Mouse (Mus musculus): ENCODE data around the gene Gba2.

The Gba2 gene

DNA sequence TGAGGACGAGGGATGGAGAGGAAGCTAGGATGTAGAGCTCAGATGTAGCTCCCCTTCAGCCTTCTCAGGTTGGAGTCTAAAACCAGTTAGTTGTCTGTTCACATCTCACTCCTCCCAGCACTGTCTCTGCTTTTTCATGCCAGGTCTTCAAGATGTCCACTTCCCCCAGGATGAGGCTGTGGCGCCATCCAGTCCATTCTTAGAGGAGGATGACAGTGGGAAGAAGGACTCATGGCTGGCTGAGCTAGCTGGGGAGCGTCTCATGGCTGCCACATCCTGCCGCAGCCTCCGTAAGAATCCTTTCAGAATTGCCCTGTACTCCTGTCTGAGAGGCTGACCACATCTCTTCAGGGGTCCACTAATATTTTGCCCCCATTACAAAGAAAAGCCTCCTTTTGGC, 2.0 kb upstream of the Gba2 start:
- DNase-seq: no peak

DNA sequence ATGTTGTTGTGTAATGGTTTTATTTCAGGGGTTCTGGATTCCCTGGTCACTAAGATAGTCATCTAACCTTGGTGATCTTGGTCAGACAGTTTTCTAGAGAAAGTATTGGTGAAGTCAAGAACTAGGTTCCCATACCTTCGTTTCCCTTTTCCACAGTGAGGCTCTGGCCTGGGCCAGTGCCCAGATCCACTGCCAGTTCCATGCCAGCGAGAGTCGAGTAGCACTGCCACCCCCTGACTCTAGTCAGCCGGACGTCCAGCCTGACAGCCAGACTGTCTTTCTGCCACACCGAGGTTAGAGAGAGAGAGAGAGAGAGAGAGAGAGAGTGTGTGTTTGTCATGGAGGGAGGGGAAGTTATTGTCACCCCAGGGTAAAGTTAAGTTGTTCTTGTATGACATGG, 1.1 kb upstream of the Gba2 start:
- peak; percentile 45 to 54 for DNase-seq

DNA sequence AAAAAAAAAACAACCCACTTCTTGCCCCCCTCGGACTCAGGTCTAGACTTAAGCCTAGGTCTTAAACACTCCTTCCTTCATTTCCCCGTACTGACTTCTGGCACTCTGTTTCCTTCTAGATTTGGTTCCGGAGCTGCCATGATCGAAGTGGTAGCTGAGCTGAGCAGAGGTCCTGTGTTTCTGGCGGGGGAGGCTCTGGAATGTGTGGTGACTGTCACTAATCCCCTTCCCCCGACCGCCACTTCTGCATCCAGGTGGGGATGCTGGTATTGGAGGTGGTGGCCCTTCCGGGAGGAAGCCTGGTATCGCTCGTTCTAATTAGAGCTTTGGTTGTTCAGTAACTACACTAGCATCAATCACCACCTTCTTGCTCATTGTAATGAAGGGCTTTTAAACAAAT, 583 bp upstream of the Gba2 start:
- DNase-seq: peak in 1 of 2 experiments; percentile 38

DNA sequence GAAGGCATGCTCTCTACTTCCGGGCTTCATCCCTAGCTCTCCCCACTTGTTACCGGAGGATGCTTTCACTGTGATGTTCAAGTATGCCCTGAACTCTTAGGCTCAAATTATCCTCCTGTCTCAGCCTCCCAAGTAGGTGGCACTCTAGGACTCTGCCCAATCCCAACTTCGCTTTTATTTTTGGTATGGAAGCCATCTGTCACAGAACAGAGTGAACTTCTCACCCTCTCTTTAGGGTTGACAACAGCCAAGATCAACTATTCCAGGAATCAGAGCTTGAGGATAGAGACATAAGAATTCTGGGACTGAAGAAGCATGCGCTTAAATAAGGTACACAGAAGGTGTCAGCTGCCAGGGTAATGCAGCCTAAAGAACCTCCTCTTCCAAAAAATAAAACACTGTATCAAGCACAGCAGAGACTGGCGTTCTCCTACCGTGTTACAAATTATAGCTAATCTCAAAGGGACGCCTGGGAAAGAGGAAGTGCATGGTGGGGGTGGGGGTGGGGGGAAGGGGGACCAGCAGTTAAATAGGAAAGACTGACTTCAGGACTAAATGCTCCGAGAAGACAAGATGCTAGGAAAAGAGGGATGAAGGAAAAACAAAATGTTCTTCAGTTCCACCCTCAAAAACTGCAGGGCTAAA, 1.3 kb downstream of the Gba2 start:
- no peak for DNase-seq

DNA sequence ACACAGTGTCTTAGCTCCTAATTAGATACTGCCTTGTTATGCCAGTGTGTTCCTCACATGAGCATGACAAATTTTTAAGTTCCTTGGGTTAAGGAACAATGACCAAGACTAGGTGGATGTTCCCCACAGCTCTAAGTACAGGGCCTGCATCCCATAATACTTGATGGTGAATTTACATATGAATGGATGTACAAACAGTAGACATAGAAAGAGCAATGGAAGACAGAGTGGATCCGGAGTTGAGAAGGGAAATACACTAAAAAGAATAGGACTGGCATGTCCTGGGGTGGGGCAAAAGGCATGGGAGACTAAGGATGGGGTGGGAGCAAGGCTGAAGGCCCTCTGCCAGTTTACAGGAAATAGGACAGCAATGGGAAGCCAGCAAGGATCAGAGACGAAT, 3.3 kb downstream of the Gba2 start:
- no peak for DNase-seq

DNA sequence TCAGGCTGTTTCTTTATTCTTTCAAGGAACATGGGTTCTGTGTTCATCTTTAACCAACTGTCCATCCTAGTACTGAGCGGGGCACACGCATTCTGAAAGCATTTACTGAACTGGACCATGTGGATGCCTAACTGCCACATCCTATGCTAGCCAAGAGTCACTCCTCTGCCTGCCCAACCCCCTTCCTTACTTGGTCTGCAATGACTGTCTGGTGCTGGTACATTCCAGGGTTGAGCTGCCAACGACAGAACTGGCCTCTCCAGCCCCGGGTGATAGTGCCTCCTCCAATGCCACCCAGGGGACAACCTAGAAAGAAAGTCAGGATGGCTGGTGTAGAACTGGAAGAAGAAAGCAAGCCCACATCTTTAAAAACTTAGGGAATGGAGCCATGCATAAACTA, 5.1 kb downstream of the Gba2 start:
- no peak for DNase-seq

DNA sequence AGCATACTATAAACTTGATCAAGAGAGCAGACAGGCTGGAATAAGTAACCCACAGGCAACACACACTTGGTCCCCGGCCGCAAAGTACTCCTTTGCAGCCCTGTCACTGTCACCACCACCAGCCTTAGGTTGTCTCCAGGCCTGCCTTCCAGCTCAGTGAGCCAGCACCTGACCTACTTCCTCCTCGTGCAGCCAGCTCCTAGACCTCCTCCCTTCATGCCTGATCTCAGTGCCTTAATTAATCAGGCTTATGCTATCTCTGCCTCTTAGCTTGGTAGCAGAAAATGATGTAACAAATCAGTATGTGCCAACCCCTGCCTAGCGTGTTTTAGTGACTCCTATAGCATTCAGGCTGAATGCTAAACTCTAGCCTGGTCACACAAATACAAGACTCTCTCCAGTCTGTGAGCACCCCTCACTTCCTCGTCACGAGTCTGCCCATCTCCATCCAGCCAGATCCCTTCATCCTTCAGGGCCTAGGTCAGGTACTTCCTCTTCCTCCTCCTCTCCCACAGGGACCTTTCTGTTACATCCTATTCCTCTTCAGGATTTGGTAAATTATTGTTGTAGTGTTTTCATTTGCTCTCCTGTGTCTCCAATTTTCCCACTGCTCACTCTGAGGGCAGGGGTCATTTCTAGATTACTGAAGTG, 7.2 kb downstream of the Gba2 start:
- DNase-seq: no peak

DNA sequence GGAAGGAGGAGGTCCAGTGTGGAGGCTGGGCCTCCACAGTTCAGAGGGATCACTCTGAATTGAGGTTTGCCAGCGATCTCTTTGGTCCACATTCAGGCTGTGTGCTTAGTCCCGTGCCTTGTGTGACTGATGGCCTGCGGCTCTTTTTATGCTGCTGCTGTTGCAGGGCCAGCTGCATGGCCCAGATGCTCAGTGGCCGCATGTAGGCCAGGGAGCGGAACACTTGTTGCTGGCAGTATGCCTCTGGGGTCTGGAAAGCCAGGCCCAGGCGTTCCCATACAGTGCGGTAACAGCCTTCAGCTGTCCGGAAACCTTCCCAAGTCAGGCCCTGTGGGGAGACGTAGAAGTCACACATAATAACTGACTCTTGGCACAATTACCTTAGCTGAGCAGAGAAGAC, 11.5 kb downstream of the Gba2 start:
- no peak for DNase-seq

DNA sequence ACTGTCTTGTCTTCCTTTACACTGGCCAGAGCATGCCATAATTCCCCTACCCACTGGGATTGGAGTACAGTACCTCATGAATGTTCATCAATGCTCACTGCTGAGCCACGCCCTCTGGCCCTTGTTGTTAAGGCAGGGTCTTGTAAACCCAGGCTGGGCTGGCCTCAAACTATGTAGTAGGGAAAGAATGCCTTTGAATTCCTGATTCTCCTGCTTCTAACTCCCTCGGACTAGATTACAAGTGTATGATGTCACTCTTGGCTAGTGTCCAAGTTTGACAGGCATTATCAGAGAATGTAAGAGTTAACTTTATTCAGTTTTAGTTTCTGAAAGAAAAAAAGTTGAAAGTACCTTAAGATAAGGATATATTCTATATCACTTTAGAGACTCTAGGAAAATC, 14.4 kb downstream of the Gba2 start:
- peak in 1 of 2 experiments; percentile 63 for DNase-seq

DNA sequence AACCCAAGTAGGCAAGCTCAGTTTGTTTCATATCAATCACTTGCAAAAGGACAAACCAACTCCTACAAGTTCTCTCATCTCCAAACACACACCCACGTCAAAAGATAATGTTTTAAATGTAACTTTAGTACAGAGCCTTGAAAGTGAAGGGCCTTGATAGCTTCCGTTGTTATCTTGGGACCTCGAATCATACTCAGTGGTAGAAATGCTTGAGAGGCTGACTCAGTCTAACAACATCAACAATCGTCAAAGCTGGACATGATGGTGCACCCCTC, 15.1 kb downstream of the Gba2 start:
- no peak for DNase-seq

DNA sequence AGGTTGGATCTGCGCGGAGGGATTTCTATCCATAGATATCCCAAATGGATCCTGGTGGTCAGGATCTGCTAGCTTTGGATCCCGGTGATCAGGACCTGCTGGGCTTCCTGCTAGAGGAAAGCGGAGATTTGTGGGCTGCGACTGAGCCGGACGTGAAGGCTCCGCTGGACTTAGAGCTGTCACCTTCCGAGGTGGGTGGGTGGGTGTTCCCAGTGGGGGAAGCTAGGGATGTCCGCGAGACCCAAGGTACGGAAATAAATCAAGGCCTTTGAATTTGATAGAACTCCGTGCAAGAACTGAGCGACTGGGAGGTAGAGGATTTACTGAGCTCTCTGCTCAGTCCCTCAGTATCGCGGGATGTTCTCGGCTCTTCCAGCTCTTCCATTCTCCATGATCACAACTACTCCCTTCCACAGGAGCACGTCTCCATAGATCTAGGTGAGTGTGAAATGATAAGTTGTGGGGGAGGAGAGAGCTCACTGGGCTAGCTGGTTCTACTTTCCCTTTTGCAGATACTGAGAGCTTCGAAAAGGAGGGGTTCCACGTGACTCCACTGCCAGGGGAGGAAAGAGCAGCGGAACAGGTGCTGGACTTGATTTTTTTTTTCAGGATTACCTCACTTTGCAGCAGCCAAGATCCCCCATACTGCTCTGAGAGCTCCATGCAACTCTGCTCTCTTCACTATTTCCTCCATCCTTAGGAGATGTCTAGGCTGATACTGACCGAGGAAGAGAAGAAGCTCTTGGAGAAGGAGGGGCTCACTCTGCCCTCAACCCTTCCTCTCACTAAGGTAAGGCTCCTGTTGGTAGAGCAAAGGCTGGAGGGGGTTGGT, 15.7 kb downstream of the Gba2 start:
- DNase-seq: no peak

DNA sequence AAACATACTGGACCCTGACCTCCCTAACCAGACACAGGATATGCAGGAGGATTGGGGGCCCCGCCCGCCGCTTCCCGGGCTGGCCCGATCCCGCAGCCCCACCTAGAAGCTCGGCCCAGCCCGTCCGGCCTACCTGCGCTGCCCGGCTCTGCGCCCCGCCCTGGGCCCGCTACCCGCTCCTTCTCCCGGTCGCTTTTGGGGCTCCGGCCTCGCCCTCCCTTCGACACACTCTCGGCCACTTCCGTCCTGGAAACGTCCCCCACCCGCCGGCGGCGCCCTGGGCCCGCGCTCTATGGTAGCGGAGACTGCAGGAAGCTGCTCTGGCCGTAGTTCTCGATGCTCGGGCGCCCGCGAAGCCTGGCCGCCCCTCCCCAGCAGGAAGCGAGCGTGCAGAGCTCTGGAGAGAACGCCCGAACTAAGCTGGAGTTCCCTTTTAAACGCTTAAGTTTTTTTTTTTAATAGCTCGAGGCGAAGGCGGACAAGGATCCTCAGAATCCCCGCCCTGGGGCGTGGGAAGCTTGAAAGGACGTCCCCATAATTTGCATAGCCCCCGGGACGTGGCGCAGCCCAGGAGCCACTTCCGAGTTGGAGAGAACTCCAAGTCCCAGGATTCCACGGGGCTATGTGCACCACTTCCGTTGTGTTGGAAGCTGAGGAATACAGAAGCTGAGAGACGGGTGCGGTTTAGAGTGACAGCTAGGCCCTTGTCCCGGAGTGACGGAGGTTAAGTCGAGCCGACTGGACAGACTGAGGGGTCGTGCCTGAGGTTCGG, 16.5 kb downstream of the Gba2 start, which contains the start of the genes Creb3 and Tln1:
Gene Creb3 (plus strand): TSS at position 336 of the 772 bp plus-strand sequence.
Gene Tln1 (minus strand): TSS at position 695 of the 772 bp plus-strand sequence.
- DNase-seq: peak; percentile 96 to 97

DNA sequence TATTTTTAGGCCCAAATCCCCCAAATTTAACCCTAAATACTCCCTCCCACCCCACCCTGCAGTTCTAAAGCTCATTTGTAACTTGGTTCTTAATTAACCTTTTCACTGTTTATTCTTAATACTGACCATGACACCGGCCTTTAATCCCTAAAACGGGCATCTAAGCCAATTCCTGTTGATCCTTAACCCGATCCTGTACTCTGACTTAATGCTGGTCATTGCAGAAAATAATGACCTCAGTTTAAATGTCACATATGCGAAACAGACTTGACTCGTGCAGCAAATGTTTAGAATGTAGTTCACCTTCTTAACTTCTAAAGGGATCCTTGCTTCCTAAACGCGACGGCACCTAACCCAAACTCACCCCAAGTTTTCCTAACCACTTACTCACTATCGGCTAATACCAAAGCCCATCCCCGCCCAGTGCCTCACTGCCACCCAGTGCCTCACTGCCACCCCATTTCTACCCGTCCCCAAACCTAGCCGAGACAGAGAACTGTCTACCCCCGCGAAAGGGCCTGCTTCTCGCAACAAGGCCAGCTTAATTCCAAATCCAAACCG, 17.2 kb downstream of the Gba2 start:
- DNase-seq: no peak

DNA sequence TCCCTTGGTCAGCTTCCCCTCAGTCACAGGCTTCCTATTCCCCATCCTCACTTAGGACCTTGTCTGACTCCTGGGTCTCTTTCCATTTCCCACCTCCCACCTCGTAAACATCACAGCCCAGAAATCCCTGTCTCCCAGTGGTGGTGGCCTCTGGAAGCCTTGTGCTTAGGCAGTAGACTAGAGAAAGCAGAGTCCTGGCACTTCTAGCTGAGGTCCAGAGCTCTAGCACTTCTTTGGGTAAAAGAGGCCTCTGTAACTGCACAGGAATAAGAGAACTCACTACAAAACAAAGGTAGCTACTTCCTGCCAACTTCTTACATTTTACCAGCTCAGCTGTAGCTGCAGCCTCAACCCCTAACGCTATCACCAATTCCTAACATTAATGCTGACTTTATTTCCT, 17.7 kb downstream of the Gba2 start:
- no peak for DNase-seq

DNA sequence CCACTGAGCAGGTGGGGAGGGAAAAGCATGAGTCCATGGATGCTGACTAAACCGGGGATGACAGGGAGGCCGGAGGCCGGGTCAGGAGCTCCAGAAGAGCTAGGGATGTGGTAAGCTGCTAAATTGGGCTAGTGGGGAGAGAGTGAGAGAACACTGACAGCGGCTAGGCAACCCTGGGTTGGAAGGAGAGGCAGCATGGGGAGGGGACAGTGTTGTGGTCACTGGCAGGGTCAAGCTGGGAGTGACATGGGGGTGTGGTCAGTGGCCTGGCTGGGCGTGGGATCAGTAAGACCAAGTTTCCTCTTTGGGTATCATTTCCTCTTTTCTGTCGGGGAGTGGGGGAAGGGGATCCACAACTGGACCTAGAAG, 18.4 kb downstream of the Gba2 start:
- DNase-seq: no peak

DNA sequence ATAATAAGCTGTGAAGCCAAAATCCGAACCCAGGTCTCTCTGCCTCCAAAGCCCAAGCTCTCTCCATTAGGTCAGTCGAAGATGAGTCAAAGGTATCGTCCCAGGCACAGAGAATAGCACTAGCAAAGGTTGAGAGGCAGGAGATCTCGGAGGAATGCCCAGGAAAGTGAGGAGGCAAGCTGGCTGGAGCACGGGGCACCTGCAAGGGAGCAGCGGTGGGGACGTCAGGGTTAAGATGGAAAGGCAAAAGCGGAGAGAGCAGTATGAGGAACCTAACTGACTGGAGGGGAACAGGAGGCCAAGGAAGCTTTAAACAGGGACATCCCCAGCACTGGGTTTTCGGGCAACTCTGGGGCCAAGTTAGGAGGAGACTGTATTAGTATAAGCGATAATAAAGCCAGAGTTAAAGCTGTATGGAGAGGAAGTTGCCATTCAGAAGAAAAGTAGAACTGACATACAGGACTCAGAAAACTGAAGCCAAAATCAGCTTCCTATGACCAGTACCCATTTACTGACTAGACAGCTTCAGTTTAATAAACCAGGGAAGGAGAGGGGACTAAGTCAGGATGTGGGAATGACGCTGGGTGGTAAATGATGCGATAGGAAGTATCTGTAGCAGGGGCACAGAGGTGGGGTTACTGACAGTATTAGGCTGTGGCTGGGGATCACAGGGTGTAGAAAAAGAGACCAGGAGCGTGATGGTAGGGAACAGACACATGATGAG, 19.0 kb downstream of the Gba2 start:
- no peak for DNase-seq

DNA sequence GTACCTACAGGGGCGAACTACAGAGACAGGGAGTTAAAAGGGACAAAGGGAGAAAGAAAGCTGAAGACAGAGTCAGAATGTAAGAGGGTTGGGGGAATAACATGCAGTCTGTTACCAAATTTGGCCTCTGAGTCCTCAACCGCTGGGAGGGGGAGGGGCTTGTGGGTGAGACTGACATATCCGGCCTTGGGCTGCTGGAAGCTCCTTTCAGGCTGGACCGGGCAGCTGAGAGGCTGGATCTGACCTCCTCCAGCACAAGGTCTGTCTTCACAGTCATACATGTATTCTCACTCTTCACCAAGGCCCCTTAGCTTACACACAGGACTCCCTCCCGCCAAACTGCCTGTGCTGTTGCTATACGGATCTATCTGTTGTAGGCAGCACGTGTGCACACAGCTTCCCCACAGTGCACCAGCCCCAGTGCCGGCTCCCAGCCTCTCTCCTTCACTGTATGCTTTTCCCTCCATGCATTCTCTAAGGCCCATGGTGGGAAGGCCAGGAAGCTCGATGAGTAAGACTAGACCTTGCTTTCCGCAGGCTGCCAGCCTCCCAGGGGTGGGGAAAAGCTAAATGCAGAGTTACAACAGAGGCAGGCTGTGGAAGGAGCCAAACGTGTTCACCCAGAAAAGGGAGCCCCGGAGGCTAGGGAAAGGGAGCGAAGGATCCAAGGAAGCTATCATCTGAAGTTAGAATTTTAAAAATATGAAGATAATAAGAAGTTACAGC, 19.9 kb downstream of the Gba2 start:
- DNase-seq: peak; percentile 36 to 50

DNA sequence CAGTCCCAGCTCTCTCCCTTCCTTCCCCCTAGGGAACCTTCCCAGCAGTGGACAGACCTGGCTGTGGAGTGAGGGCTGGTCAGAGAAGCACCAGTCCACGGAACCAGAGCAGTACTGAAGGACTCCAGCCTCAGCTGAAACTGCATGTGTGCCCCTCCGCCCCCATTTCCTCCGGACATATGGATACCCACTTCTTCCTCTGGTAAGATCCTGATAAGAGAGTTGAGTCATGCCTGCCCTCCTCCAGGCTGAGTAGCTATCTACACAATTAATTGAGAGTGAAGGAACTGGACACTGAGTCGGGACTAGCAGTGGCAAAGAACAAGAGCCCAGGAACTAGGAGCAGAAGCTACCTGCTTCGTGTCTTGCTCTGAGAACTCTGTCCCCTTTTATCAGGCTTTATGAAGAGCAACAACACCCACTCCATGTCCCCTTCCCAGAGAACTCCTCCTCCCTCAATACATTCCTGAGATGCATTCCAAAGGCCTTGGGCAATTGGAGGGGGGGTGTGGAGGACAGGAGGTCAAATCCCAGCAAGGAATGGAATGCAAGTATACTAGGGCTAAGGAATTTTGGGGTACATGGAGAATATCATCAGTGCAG, 20.5 kb downstream of the Gba2 start:
- DNase-seq: no peak

DNA sequence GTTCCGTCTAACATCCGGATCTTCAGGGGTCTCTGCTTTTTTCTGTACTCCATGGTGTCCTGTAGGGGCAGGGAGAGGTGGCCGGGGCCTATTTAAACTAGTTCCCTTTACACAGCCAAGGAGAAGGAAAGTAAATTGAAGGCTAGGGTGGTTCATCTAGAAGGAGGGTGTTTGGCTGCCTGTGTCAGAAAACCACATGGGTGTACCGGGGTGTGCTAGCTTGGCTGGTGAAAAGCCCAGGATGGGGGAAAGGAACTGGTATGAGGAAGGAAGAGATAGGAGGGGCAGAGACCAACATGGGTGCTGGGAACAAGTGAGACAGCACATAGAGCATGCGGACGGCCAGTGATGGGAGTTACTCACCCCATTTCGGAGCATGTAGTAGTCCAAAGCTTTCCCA, 22.7 kb downstream of the Gba2 start:
- no peak for DNase-seq

DNA sequence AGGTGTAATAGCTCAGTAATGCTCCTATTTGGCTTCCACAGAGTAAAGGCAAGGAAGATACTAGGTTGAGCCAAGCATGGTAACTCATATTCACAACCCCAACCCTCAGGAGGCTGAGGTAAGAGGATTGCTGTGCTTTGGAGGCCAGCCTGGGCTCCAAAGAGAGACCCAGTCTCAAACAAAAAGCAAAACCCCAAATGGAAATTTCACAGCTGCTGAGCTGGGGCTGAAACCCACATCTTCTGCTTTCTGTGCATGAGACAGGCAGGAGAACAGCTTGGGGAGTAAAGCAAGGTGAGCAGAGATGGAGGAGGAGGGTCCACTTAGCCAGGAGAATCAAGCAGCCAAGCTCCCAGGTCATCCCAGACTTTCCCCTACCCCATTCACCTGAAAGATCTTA, 24.8 kb downstream of the Gba2 start:
- no peak for DNase-seq

DNA sequence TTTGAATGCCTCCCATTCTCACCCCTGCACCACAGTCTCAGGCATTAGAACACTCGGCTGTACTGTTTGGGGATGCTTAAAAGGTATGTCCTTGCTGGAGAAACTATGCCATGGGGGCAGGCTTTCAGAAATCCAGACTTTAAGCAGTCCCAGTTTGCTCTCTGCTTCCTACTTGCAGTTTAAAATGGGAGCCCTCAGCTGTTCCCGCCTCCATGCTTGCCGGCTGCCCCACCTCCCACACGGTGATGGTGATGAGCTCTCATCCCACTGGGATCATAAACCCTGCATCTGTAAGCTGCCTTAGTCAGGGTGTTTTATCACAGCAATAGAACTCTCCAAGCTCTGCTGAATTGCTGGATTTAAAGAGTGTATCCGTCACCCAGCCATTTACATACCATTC, 26.2 kb downstream of the Gba2 start:
- no peak for DNase-seq
